Mouse (Mus musculus): ENCODE measurements at regions not wholly inside any gene's neighbourhood (a gene's known extent, or its start where the extent isn't known, plus 50 kb on each side); places are given as distances from the start of the nearest gene placed in this dataset.
A peak's percentile ranks its signal among the peaks of the same experiment; 100 is the strongest.

DNA sequence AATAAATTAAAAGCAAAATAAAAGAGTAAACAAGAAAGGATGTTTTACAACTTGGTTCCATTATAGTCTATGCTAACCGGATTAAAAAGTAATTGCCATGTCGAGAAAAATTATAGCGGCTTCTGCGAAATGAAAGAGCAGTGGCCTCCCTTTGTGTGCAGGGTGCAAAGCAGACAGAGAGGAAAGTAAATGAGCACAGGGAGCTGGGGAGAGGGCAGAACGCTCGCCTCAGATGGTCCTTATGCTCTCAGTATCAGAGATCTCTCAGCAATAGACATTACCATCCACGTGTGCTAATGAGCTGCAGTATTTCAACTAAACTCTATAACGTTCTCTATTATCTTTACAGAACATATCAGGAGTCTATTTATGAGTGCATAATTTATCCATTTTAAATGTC, 102.6 kb upstream of the Epha4 start:
- no peaks in the 10 kb centered on the region for H3K36me3 ChIP-seq (replicated peaks in 1 of 2; ENCODE audit: control insufficient read depth in 1 of 2, insufficient read depth in 1 of 2, low read length in 1 of 2)
- no peaks in the 10 kb centered on the region for H3K9me3 ChIP-seq (replicated peaks; ENCODE audit: low read length)
- no peak for DNase-seq (ENCODE audit: extremely low read depth)
- H3K27me3 ChIP-seq (replicated peaks) = no peaks in the 10 kb centered on the region
- no peaks in the 10 kb centered on the region for H3K79me2 ChIP-seq (replicated peaks; ENCODE audit: control insufficient read depth, extremely low read depth, insufficient read depth, poor library complexity, severe bottlenecking)
- dilution Hi-C loops (cut with MboI; ENCODE audit: extremely low pct_ligation_motif_present, extremely low pct_unique_long_range_greater_than_20kb, low sequenced_read_pairs) = no loop called here
- no peaks in the 10 kb centered on the region for H3K4me1 ChIP-seq (ENCODE audit: control insufficient read depth in 1 of 2, insufficient read depth in 2 of 2)
- TF ChIP-seq USF2 (conservative IDR thresholded peaks at IDR 0.05; ENCODE audit: low read depth, low read length) = no peak
- no peak for TF ChIP-seq TBP (conservative IDR thresholded peaks at IDR 0.05; ENCODE audit: low read depth, low read length)
- TF ChIP-seq MXI1 (IDR thresholded peaks at IDR 0.05; ENCODE audit: low read depth, low read length) = no peak
- TF ChIP-seq MYC (IDR thresholded peaks at IDR 0.05; ENCODE audit: low read depth, low read length) = no peak
- TF ChIP-seq ZC3H11A (IDR thresholded peaks at IDR 0.05; ENCODE audit: low read depth, low read length) = no peak
- no peak for TF ChIP-seq ZNF384 (IDR thresholded peaks at IDR 0.05; ENCODE audit: low read depth, low read length)
- no peak for TF ChIP-seq POLR2A (IDR thresholded peaks at IDR 0.05; ENCODE audit: low read depth, low read length)
- TF ChIP-seq ELF1 (IDR thresholded peaks at IDR 0.05; ENCODE audit: low read depth, low read length) = no peak
- no peak overlapping the region for H3K4me3 ChIP-seq (replicated peaks in 1 of 3; ENCODE audit: low read depth in 2 of 3, low read length in 2 of 3, poor library complexity in 1 of 3)
- H3K9ac ChIP-seq (ENCODE audit: insufficient read depth, low read depth) = no peak overlapping the region
- in situ Hi-C loops (cut with MboI; ENCODE audit: low pct_ligation_motif_present, low pct_unique_long_range_greater_than_20kb, low sequenced_read_pairs) = no loop called here
- no peak overlapping the region for H3K4me2 ChIP-seq (ENCODE audit: insufficient read depth, low read depth, poor library complexity, severe bottlenecking)
- H3K27ac ChIP-seq (ENCODE audit: insufficient read depth, low read depth) = no peak overlapping the region

GRCm38 (mm10) chr1:77600509-77600908, 85.6 kb upstream of the Epha4 start:
- Histone ChIP-seq H3K36me3 (replicated peaks in 1 of 2; ENCODE audit: control insufficient read depth in 1 of 2, insufficient read depth in 1 of 2, low read length in 1 of 2) (no peaks in the 10 kb centered on the region), H3K27me3 (replicated peaks) (no peaks in the 10 kb centered on the region), H3K9ac (ENCODE audit: insufficient read depth, low read depth) (no peak overlapping the region), H3K79me2 (replicated peaks; ENCODE audit: control insufficient read depth, extremely low read depth, insufficient read depth, poor library complexity, severe bottlenecking) (no peaks in the 10 kb centered on the region), H3K9me3 (replicated peaks; ENCODE audit: low read length) (no peaks in the 10 kb centered on the region), H3K4me2 (ENCODE audit: insufficient read depth, low read depth, poor library complexity, severe bottlenecking) (no peak overlapping the region), H3K4me1 (ENCODE audit: control insufficient read depth in 1 of 2, insufficient read depth in 2 of 2) (no peaks in the 10 kb centered on the region), H3K27ac (ENCODE audit: insufficient read depth, low read depth) (no peak overlapping the region), H3K4me3 (replicated peaks in 1 of 3; ENCODE audit: low read depth in 2 of 3, low read length in 2 of 3, poor library complexity in 1 of 3) (no peak overlapping the region)
- no peak for DNase-seq (ENCODE audit: extremely low read depth)
- dilution Hi-C loops (cut with MboI; ENCODE audit: extremely low pct_ligation_motif_present, extremely low pct_unique_long_range_greater_than_20kb, low sequenced_read_pairs) (no loop called here), in situ Hi-C loops (cut with MboI; ENCODE audit: low pct_ligation_motif_present, low pct_unique_long_range_greater_than_20kb, low sequenced_read_pairs) (no loop called here)
- TF ChIP-seq MEF2A (IDR thresholded peaks at IDR 0.05; ENCODE audit: borderline replicate concordance, low read depth, low read length) (no peak), MAFK (IDR thresholded peaks at IDR 0.05; ENCODE audit: insufficient replicate concordance, low read length) (no peak), PAX5 (IDR thresholded peaks at IDR 0.05; ENCODE audit: low read length) (no peak), SMC3 (IDR thresholded peaks at IDR 0.05; ENCODE audit: low read depth, low read length) (no peak), MAZ (IDR thresholded peaks at IDR 0.05; ENCODE audit: low read depth, low read length) (no peak)

- DNase-seq (ENCODE audit: extremely low read depth) = no peak
- H3K27me3 ChIP-seq (replicated peaks) = no peaks in the 10 kb centered on the region
- H3K79me2 ChIP-seq (replicated peaks; ENCODE audit: control insufficient read depth, extremely low read depth, insufficient read depth, poor library complexity, severe bottlenecking) = no peaks in the 10 kb centered on the region
- TF ChIP-seq EP300 (IDR thresholded peaks at IDR 0.05; ENCODE audit: low read length) (no peak), MYC (IDR thresholded peaks at IDR 0.05; ENCODE audit: low read depth, low read length) (no peak), E2F4 (IDR thresholded peaks at IDR 0.05; ENCODE audit: insufficient replicate concordance, low read depth, low read length) (no peak), SIN3A (IDR thresholded peaks at IDR 0.05; ENCODE audit: low read length) (no peak), ZMIZ1 (IDR thresholded peaks at IDR 0.05; ENCODE audit: low read depth, low read length) (no peak), CHD2 (IDR thresholded peaks at IDR 0.05; ENCODE audit: low read length) (no peak), USF1 (IDR thresholded peaks at IDR 0.05; ENCODE audit: low read depth, low read length) (no peak), TBP (conservative IDR thresholded peaks at IDR 0.05; ENCODE audit: low read depth, low read length) (no peak), RAD21 (IDR thresholded peaks at IDR 0.05; ENCODE audit: low read depth, low read length) (no peak), MXI1 (IDR thresholded peaks at IDR 0.05; ENCODE audit: low read depth, low read length) (no peak), ZKSCAN1 (IDR thresholded peaks at IDR 0.05; ENCODE audit: borderline replicate concordance, low read depth, low read length) (no peak), JUND (conservative IDR thresholded peaks at IDR 0.05; ENCODE audit: low read depth, low read length) (no peak), TCF12 (IDR thresholded peaks at IDR 0.05; ENCODE audit: low read depth, low read length) (no peak), IRF4 (IDR thresholded peaks at IDR 0.05; ENCODE audit: low read depth, low read length) (no peak), POLR2A (IDR thresholded peaks at IDR 0.05; ENCODE audit: low read depth, low read length) (no peak), PAX5 (IDR thresholded peaks at IDR 0.05; ENCODE audit: low read length) (no peak), UBTF (IDR thresholded peaks at IDR 0.05; ENCODE audit: low read depth, low read length) (no peak), JUN (IDR thresholded peaks at IDR 0.05; ENCODE audit: insufficient read depth, low read depth, low read length) (no peak)
- no peak overlapping the region for H3K27ac ChIP-seq (ENCODE audit: insufficient read depth, low read depth)
- H3K9ac ChIP-seq (ENCODE audit: insufficient read depth, low read depth) = no peak overlapping the region
- H3K4me3 ChIP-seq (replicated peaks in 1 of 3; ENCODE audit: low read depth in 2 of 3, low read length in 2 of 3, poor library complexity in 1 of 3) = no peak overlapping the region
- H3K9me3 ChIP-seq (replicated peaks; ENCODE audit: low read length) = no peaks in the 10 kb centered on the region
- 0 out of 2 replicates have a peak overlapping the region, but pooled peaks have one; percentile 35 for H3K4me2 ChIP-seq (ENCODE audit: insufficient read depth, low read depth, poor library complexity, severe bottlenecking)
- H3K36me3 ChIP-seq (replicated peaks in 1 of 2; ENCODE audit: control insufficient read depth in 1 of 2, insufficient read depth in 1 of 2, low read length in 1 of 2) = no peaks in the 10 kb centered on the region
- H3K4me1 ChIP-seq (ENCODE audit: control insufficient read depth in 1 of 2, insufficient read depth in 2 of 2) = peaks cover 0 to 10% of the 10 kb centered on the region in 2 experiments; a peak in 2 of 4 replicates
- in situ Hi-C loops (cut with MboI; ENCODE audit: low pct_ligation_motif_present, low pct_unique_long_range_greater_than_20kb, low sequenced_read_pairs) (no loop called here), dilution Hi-C loops (cut with MboI; ENCODE audit: extremely low pct_ligation_motif_present, extremely low pct_unique_long_range_greater_than_20kb, low sequenced_read_pairs) (no loop called here)
These were observed 77.8 kb upstream of the Epha4 start for GRCm38 (mm10) chr1:77592649-77593048.
